Mouse (Mus musculus) ES-Bruce4 (cell line): Measurements from ENCODE around the gene Podxl2.

Experiments used
- CTCF ChIP-seq: IDR thresholded peaks from one replicate; pipeline ENCODE4 v1.8.1; 2011; ENCODE audit warnings: low read depth, low read length
- EP300 ChIP-seq: IDR thresholded peaks from 2 replicates; pipeline ENCODE4 v1.6.1; 2011; ENCODE audit warnings: low read depth, low read length; ENCODE audit not compliant: insufficient read depth
- POLR2A ChIP-seq: IDR thresholded peaks from one replicate; pipeline ENCODE4 v1.8.1; 2011; ENCODE audit warnings: low read length; ENCODE audit not compliant: insufficient read depth

DNA sequence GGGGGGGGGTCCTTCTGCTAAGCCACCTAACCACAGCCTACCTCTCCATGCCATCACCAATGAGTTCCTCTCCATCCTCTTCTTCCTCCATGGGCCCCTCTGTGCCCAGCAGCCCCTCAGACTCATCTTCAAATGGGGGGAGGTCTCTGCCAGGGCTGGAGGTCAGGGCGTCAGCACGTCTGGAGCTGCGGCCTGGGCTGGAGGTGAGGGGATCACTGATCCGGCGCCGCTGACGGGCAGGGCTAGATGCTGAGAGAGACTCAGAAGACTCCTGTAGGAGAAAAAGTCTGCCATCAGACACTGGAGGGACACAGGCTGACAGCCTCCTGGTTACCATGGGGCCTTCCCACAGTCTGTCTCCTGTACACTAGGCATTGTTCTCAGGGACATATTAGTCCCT is 22.4 kb upstream of the Podxl2 start:
- TF ChIP-seq CTCF (no peak), EP300 (no peak), POLR2A (no peak)
